Comparison of ENCODE assay signal across 22 mouse cellular contexts in the genomic region with DNA sequence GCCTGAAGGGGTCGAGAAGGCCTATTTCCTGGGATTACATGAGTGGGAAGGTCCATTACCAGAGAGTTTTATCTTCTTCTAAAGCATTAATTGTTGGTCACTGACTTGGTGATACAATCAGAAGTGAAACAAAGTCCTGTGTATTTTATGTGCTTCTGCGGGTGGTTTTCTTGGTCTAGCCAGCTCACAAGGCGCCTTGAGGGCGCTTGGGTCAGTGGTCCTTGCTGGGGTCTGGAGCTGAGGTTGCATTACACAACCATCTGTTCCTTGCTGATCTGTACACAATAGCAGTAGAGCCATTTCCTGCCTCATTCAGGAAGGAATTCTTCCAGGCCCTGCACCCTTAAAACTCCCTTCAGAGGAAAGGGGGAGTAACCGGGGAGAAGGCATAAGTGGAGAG.
A peak's percentile ranks its signal among the peaks of the same experiment; 100 is the strongest.
DNase-seq lines count a peak whose midpoint lies in the region; ATAC-seq and TF ChIP-seq lines count a peak whose summit lies in the region.
"Had no signal": no experiment of that assay in that cellular context is flagged by ENCODE, and none has a peak within 500 bp of the region (broad histone marks: within the 10 kb centered on the region; RNA-seq: fewer than 3 reads in every experiment).

No protein-coding gene starts in this region.

- no peak overlapping the region for H3K4me3 ChIP-seq in hindbrain, embryonic 11.5 days (ENCODE audit: low read depth, low read length)
- no peak overlapping the region for H3K4me3 ChIP-seq in hindbrain, postnatal 0 days (ENCODE audit: low read length)
- no peak overlapping the region for H3K4me3 ChIP-seq in limb, embryonic 11.5 days (ENCODE audit: low read depth, low read length)
- H3K4me3 ChIP-seq in midbrain, embryonic 13.5 days (replicated peaks): no peak overlapping the region
- H3K4me3 ChIP-seq in liver, postnatal 0 days (ENCODE audit: low read depth, low read length): no peak overlapping the region
- H3K4me3 ChIP-seq: embryonic facial prominence, embryonic 15.5 days; forebrain, embryonic 15.5 days; heart, embryonic 12.5 days; hindbrain, embryonic 15.5 days; megakaryocyte, embryonic 14.5 days; neural tube, embryonic 12.5 days had no signal

- no peak overlapping the region for H3K4me2 ChIP-seq in hindbrain, embryonic 11.5 days (replicated peaks; ENCODE audit: low read depth, low read length)
- H3K4me2 ChIP-seq in hindbrain, postnatal 0 days (ENCODE audit: low read depth, low read length): no peak overlapping the region
- H3K4me2 ChIP-seq in limb, embryonic 11.5 days (ENCODE audit: low read depth, severe bottlenecking): no peak overlapping the region
- H3K4me2 ChIP-seq in midbrain, embryonic 13.5 days (replicated peaks): no peak overlapping the region
- no peak overlapping the region for H3K4me2 ChIP-seq in liver, postnatal 0 days (ENCODE audit: low read depth, low read length)
- H3K4me2 ChIP-seq: embryonic facial prominence, embryonic 15.5 days; forebrain, embryonic 15.5 days; heart, embryonic 12.5 days; hindbrain, embryonic 15.5 days; neural tube, embryonic 12.5 days had no signal

- H3K27me3 ChIP-seq in hindbrain, embryonic 11.5 days (ENCODE audit: control insufficient read depth, insufficient read depth, low read length): peaks cover 4% of the 10 kb centered on the region; the same call in 1 of the 2 replicates
- H3K27me3 ChIP-seq in hindbrain, postnatal 0 days (ENCODE audit: insufficient read depth, low read length): no peaks in the 10 kb centered on the region
- H3K27me3 ChIP-seq in limb, embryonic 11.5 days (ENCODE audit: control insufficient read depth, insufficient read depth, low read length): no peaks in the 10 kb centered on the region
- H3K27me3 ChIP-seq in midbrain, embryonic 13.5 days: no peaks in the 10 kb centered on the region
- no peaks in the 10 kb centered on the region for H3K27me3 ChIP-seq in liver, postnatal 0 days (ENCODE audit: insufficient read depth, low read length)
- H3K27me3 ChIP-seq: embryonic facial prominence, embryonic 15.5 days; forebrain, embryonic 15.5 days; heart, embryonic 12.5 days; hindbrain, embryonic 15.5 days had no signal

- H3K36me3 ChIP-seq in hindbrain, embryonic 11.5 days (ENCODE audit: control insufficient read depth, insufficient read depth, low read length): no peaks in the 10 kb centered on the region
- H3K36me3 ChIP-seq in hindbrain, postnatal 0 days (ENCODE audit: insufficient read depth, low read length): no peaks in the 10 kb centered on the region
- no peaks in the 10 kb centered on the region for H3K36me3 ChIP-seq in limb, embryonic 11.5 days (ENCODE audit: control insufficient read depth, insufficient read depth, low read length)
- H3K36me3 ChIP-seq in midbrain, embryonic 13.5 days: no peaks in the 10 kb centered on the region
- H3K36me3 ChIP-seq in liver, postnatal 0 days (replicated peaks; ENCODE audit: insufficient read depth, low read length): no peaks in the 10 kb centered on the region
- H3K36me3 ChIP-seq: embryonic facial prominence, embryonic 15.5 days; forebrain, embryonic 15.5 days; heart, embryonic 12.5 days; hindbrain, embryonic 15.5 days; neural tube, embryonic 12.5 days had no signal

- 0 out of 2 replicates have a peak, but pooled peaks cover 3% of the 10 kb centered on the region for H3K4me1 ChIP-seq in hindbrain, embryonic 11.5 days (replicated peaks; ENCODE audit: control insufficient read depth, insufficient read depth, low read length)
- H3K4me1 ChIP-seq in hindbrain, postnatal 0 days (ENCODE audit: insufficient read depth, low read length): no peaks in the 10 kb centered on the region
- peaks cover 5% of the 10 kb centered on the region for H3K4me1 ChIP-seq in limb, embryonic 11.5 days (ENCODE audit: control insufficient read depth, insufficient read depth, low read length)
- peaks cover 9% of the 10 kb centered on the region for H3K4me1 ChIP-seq in midbrain, embryonic 13.5 days (replicated peaks)
- no peaks in the 10 kb centered on the region for H3K4me1 ChIP-seq in liver, postnatal 0 days (ENCODE audit: insufficient read depth)
- H3K4me1 ChIP-seq: embryonic facial prominence, embryonic 15.5 days; forebrain, embryonic 15.5 days; heart, embryonic 12.5 days; hindbrain, embryonic 15.5 days; megakaryocyte, embryonic 14.5 days had no signal

- no peak overlapping the region for H3K27ac ChIP-seq in hindbrain, embryonic 11.5 days (ENCODE audit: low read depth, low read length)
- H3K27ac ChIP-seq in hindbrain, postnatal 0 days: no peak overlapping the region
- 0 out of 2 replicates have a peak overlapping the region, but pooled peaks have one; percentile 45 for H3K27ac ChIP-seq in limb, embryonic 11.5 days (replicated peaks; ENCODE audit: low read depth, low read length)
- no peak overlapping the region for H3K27ac ChIP-seq in midbrain, embryonic 13.5 days
- no peak overlapping the region for H3K27ac ChIP-seq in liver, postnatal 0 days (ENCODE audit: low read depth)
- H3K27ac ChIP-seq: embryonic facial prominence, embryonic 15.5 days; forebrain, embryonic 15.5 days; hindbrain, embryonic 15.5 days; neural tube, embryonic 12.5 days had no signal

- no peak for ATAC-seq in hindbrain, embryonic 11.5 days (ENCODE audit: low FRiP score)
- ATAC-seq in hindbrain, postnatal 0 days: no peak
- ATAC-seq in limb, embryonic 11.5 days (ENCODE audit: insufficient number of reproducible peaks, low FRiP score, low TSS enrichment, low read depth): no peak
- ATAC-seq in midbrain, embryonic 13.5 days: no peak
- no peak for ATAC-seq in liver, postnatal 0 days
- ATAC-seq: forebrain, embryonic 15.5 days had no signal

- no peak for TF ChIP-seq CTCF in hindbrain, postnatal 0 days (IDR thresholded peaks at IDR 0.05; ENCODE audit: low read depth)
- no peak for TF ChIP-seq CTCF in liver, postnatal 0 days (IDR thresholded peaks at IDR 0.05; ENCODE audit: low read depth)

- TF ChIP-seq EP300 in liver, postnatal 0 days (IDR thresholded peaks at IDR 0.05; ENCODE audit: low read depth): no peak

- H3K9ac ChIP-seq in hindbrain, embryonic 11.5 days (ENCODE audit: low read depth, low read length): no peak overlapping the region
- no peak overlapping the region for H3K9ac ChIP-seq in hindbrain, postnatal 0 days (replicated peaks; ENCODE audit: low read length)
- 0 out of 2 replicates have a peak overlapping the region, but pooled peaks have one; percentile 12 for H3K9ac ChIP-seq in limb, embryonic 11.5 days (ENCODE audit: low read length)
- no peak overlapping the region for H3K9ac ChIP-seq in midbrain, embryonic 13.5 days (replicated peaks)
- no peak overlapping the region for H3K9ac ChIP-seq in liver, postnatal 0 days (replicated peaks)
- H3K9ac ChIP-seq: embryonic facial prominence, embryonic 15.5 days; forebrain, embryonic 15.5 days; heart, embryonic 12.5 days; hindbrain, embryonic 15.5 days; neural tube, embryonic 12.5 days had no signal

- no peaks in the 10 kb centered on the region for H3K9me3 ChIP-seq in hindbrain, embryonic 11.5 days (ENCODE audit: control insufficient read depth, low read length)
- no peaks in the 10 kb centered on the region for H3K9me3 ChIP-seq in hindbrain, postnatal 0 days (ENCODE audit: low read length)
- no peaks in the 10 kb centered on the region for H3K9me3 ChIP-seq in limb, embryonic 11.5 days (ENCODE audit: control insufficient read depth, low read length)
- no peaks in the 10 kb centered on the region for H3K9me3 ChIP-seq in midbrain, embryonic 13.5 days
- no peaks in the 10 kb centered on the region for H3K9me3 ChIP-seq in liver, postnatal 0 days (ENCODE audit: low read length)
- H3K9me3 ChIP-seq: embryonic facial prominence, embryonic 15.5 days; forebrain, embryonic 15.5 days; heart, embryonic 12.5 days; hindbrain, embryonic 15.5 days; megakaryocyte, embryonic 14.5 days; neural tube, embryonic 12.5 days had no signal

- 58% methylated on average over 5 of the region's 5 CpGs for WGBS in hindbrain, embryonic 11.5 days
- WGBS in hindbrain, postnatal 0 days: 47% methylated on average over 5 of the region's 5 CpGs
- 30% methylated on average over 5 of the region's 5 CpGs for WGBS in limb, embryonic 11.5 days
- 57% methylated on average over 5 of the region's 5 CpGs for WGBS in midbrain, embryonic 13.5 days
- WGBS in liver, postnatal 0 days (ENCODE audit: insufficient replicate concordance): 36% methylated on average over 5 of the region's 5 CpGs

- peak; percentile 9 for DNase-seq in hindbrain, embryonic 11.5 days (ENCODE audit: low spot score)
- DNase-seq in hindbrain, postnatal 0 days (ENCODE audit: low spot score): no peak
- DNase-seq in embryo, embryonic 10.5 days (ENCODE audit: low spot score): peak; percentile 35
- peak; percentile 62 for DNase-seq in limb, embryonic 11.5 days (ENCODE audit: low spot score)
- peak; percentile 23 for DNase-seq in lung, postnatal 36 days
- no peak for DNase-seq in left cerebral cortex, adult 9 months (ENCODE audit: low spot score in 2 of 2)
- DNase-seq in liver, postnatal 0 days: no peak
- DNase-seq: adrenal gland, postnatal 14 days; cerebellum, postnatal 14 days; gastrocnemius, postnatal 14 days; heart, adult 11 months; heart, postnatal 10 days; kidney, postnatal 36 days; right cerebral cortex, postnatal 14 days; spleen, adult 18-20 months had no signal

Comparison
In these comparisons a context has a peak if more than half of its experiments do, and no peak if none do; other contexts are left out.
1. DNase-seq: peak in hindbrain, embryonic 11.5 days (single experiment), embryo, embryonic 10.5 days (single experiment), limb, embryonic 11.5 days (single experiment) and lung, postnatal 36 days (single experiment); none in hindbrain, postnatal 0 days (single experiment), left cerebral cortex, adult 9 months (0 of 2) and liver, postnatal 0 days (single experiment).